Mouse (Mus musculus) adrenal gland, postnatal 4 days (tissue): Measurements from ENCODE around the gene Cog2. TPM values are rescaled to one million over a fixed set of nuclear protein-coding genes. Genes with fewer than 3 reads are reported as not detected.

ENCODE experiments used
- DNase-seq, 2 experiments: peaks; one replicate each; pipeline ENCODE4 v3.0.0; 2021 to 2022; ENCODE audit warnings: low spot score in 2 of 2, mixed read lengths in 2 of 2
- total RNA-seq, 2 experiments: library from RNA; stranded (reverse); gene quantifications; 2 replicates each; pipeline ENCODE4 v1.2.3; 2021

Cog2 gene
- total RNA-seq, 2 experiments from 2014 or later, result 51.6 to 53.8 TPM

GRCm38 (mm10) chr8:124516039-124516438 lies 4.5 kb upstream of the Cog2 start:
- no peak for DNase-seq

- no peak for DNase-seq
Observed at GRCm38 (mm10) chr8:124516525-124516924, 4.0 kb upstream of the Cog2 start.

- no peak for DNase-seq
Observed at GRCm38 (mm10) chr8:124517142-124517541, 3.4 kb upstream of the Cog2 start.

GRCm38 (mm10) chr8:124521946-124522345 lies 1.4 kb downstream of the Cog2 start:
- DNase-seq, result no peak

- DNase-seq, result no peak
Observed at GRCm38 (mm10) chr8:124526261-124526660, 5.7 kb downstream of the Cog2 start.

- DNase-seq, result no peak
Observed at GRCm38 (mm10) chr8:124530076-124530475, 9.5 kb downstream of the Cog2 start.

- no peak for DNase-seq
Observed at GRCm38 (mm10) chr8:124530556-124530955, 10.0 kb downstream of the Cog2 start.

GRCm38 (mm10) chr8:124530996-124531395 lies 10.4 kb downstream of the Cog2 start:
- DNase-seq, result no peak

- DNase-seq, result no peak
Observed at GRCm38 (mm10) chr8:124532626-124533025, 12.1 kb downstream of the Cog2 start.

GRCm38 (mm10) chr8:124535451-124535850 lies 14.9 kb downstream of the Cog2 start:
- DNase-seq, result no peak

GRCm38 (mm10) chr8:124540906-124541305 lies 20.3 kb downstream of the Cog2 start:
- DNase-seq, result no peak

- DNase-seq, result no peak
Observed at GRCm38 (mm10) chr8:124542001-124542400, 21.4 kb downstream of the Cog2 start.

GRCm38 (mm10) chr8:124543272-124543671 lies 22.7 kb downstream of the Cog2 start:
- no peak for DNase-seq

- DNase-seq, result no peak
Observed at GRCm38 (mm10) chr8:124546371-124546770, 25.8 kb downstream of the Cog2 start.

GRCm38 (mm10) chr8:124546815-124547214 lies 26.2 kb downstream of the Cog2 start:
- no peak for DNase-seq

GRCm38 (mm10) chr8:124547269-124547668 lies 26.7 kb downstream of the Cog2 start:
- DNase-seq, result no peak

- DNase-seq, result no peak
Observed at GRCm38 (mm10) chr8:124548187-124548586, 27.6 kb downstream of the Cog2 start.

GRCm38 (mm10) chr8:124551011-124551661 lies 30.6 kb downstream of the Cog2 start:
- no peak for DNase-seq

- no peak for DNase-seq
Observed at GRCm38 (mm10) chr8:124555113-124555750, 34.7 kb downstream of the Cog2 start.

GRCm38 (mm10) chr8:124556164-124556563 lies 35.6 kb downstream of the Cog2 start:
- DNase-seq, result no peak

GRCm38 (mm10) chr8:124556658-124557057 lies 36.1 kb downstream of the Cog2 start:
- no peak for DNase-seq

GRCm38 (mm10) chr8:124557476-124557875 lies 36.9 kb downstream of the Cog2 start:
- DNase-seq, result no peak

GRCm38 (mm10) chr8:124567126-124567525 lies 46.6 kb downstream of the Cog2 start:
- DNase-seq, result no peak
